Mouse (Mus musculus): ENCODE results near the gene Rab44. TPM values are rescaled to one million over a fixed set of nuclear protein-coding genes. Genes with fewer than 3 reads are reported as not detected.
"Not testable (repeated sequence)": the region's sequence is repeated elsewhere in the genome, so short reads cannot be mapped to it uniquely, and the experiment has no call there.

The Rab44 gene
- polyA plus RNA-seq, 1 experiment from 2014 or later = 0.39 TPM

DNA sequence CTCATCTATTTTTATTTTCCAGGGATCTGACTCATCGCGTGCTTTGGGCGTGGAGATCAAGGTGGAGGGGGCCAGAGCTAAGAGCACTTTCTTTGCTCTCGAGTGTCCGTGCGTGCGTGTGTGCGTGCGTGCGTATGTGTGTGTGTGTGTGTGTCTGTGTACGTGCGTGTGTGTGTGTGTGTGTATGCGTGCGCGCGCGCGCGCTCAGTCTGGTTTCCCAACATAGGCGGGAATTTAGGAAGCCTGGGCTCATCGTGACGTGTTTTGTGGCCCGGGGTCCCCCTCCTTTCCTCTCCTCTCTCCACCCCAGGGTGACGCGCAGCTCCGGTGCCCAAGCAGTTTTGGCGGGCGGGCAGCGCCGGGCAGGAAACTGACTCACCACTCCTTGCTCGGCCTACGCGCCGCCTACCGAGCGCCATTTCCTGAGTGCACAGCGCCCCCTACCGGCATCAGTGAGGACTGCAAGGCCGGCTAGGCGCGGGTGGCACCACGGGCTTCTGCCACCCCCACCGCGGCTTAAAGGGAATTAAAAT lies 18.7 kb upstream of the Rab44 start:
- Histone ChIP-seq H3K9ac (ENCODE audit: low read depth, low read length) (peak overlapping the region; percentile 67), H3K27me3 (ENCODE audit: control insufficient read depth, insufficient read depth, low read length) (peaks cover 7% of the 10 kb centered on the region; the same call in 1 of the 2 replicates), H3K9me3 (ENCODE audit: control insufficient read depth, low read length) (no peaks in the 10 kb centered on the region), H3K27ac (ENCODE audit: low read depth, low read length) (no peak overlapping the region), H3K4me1 (ENCODE audit: control insufficient read depth, insufficient read depth, low read length) (peaks cover 13% of the 10 kb centered on the region; the same call in 1 of the 2 replicates), H3K4me3 (ENCODE audit: low read length) (peak overlapping the region; percentile 48), H3K4me2 (replicated peaks; ENCODE audit: low read depth, low read length) (peak overlapping the region; percentile 82), H3K36me3 (ENCODE audit: control insufficient read depth, insufficient read depth, low read length) (no peaks in the 10 kb centered on the region)
- WGBS = under 1% methylated on average over 44 of the region's 44 CpGs
- ATAC-seq (ENCODE audit: low FRiP score, low TSS enrichment) = peak; percentile 76

- Histone ChIP-seq H3K4me2 (replicated peaks; ENCODE audit: low read depth, low read length) (no peak overlapping the region), H3K27me3 (ENCODE audit: control insufficient read depth, insufficient read depth, low read length) (peaks cover 7% of the 10 kb centered on the region; the same call in 1 of the 2 replicates), H3K4me1 (ENCODE audit: control insufficient read depth, insufficient read depth, low read length) (peaks cover 13% of the 10 kb centered on the region; the same call in 1 of the 2 replicates), H3K9ac (ENCODE audit: low read depth, low read length) (no peak overlapping the region), H3K9me3 (ENCODE audit: control insufficient read depth, low read length) (no peaks in the 10 kb centered on the region), H3K36me3 (ENCODE audit: control insufficient read depth, insufficient read depth, low read length) (no peaks in the 10 kb centered on the region), H3K27ac (ENCODE audit: low read depth, low read length) (no peak overlapping the region), H3K4me3 (ENCODE audit: low read length) (no peak overlapping the region)
- 90% methylated on average over 6 of the region's 6 CpGs for WGBS
- no peak for ATAC-seq (ENCODE audit: low FRiP score, low TSS enrichment)
Observed at GRCm38 (mm10) chr17:29096245-29096644, 17.7 kb upstream of the Rab44 start.

- Histone ChIP-seq H3K4me2 (replicated peaks; ENCODE audit: low read depth, low read length) (no peak overlapping the region), H3K27me3 (ENCODE audit: control insufficient read depth, insufficient read depth, low read length) (peaks cover 7% of the 10 kb centered on the region; the same call in 1 of the 2 replicates), H3K9ac (ENCODE audit: low read depth, low read length) (no peak overlapping the region), H3K27ac (ENCODE audit: low read depth, low read length) (no peak overlapping the region), H3K36me3 (ENCODE audit: control insufficient read depth, insufficient read depth, low read length) (no peaks in the 10 kb centered on the region), H3K4me3 (ENCODE audit: low read length) (no peak overlapping the region), H3K4me1 (ENCODE audit: control insufficient read depth, insufficient read depth, low read length) (peaks cover 13% of the 10 kb centered on the region; the same call in 1 of the 2 replicates), H3K9me3 (ENCODE audit: control insufficient read depth, low read length) (no peaks in the 10 kb centered on the region)
- no peak for ATAC-seq (ENCODE audit: low FRiP score, low TSS enrichment)
- WGBS = 69% methylated on average over 7 of the region's 7 CpGs
Observed at GRCm38 (mm10) chr17:29096851-29097561, 16.9 kb upstream of the Rab44 start.

DNA sequence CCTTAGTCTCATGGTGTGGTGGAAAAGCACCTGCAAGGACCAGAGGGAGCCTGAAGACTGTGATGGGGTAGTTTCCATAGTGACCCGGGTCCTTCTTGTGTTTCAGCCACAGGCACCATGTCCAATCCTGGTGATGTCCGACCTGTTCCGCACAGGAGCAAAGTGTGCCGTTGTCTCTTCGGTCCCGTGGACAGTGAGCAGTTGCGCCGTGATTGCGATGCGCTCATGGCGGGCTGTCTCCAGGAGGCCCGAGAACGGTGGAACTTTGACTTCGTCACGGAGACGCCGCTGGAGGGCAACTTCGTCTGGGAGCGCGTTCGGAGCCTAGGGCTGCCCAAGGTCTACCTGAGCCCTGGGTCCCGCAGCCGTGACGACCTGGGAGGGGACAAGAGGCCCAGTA lies 15.7 kb upstream of the Rab44 start:
- Histone ChIP-seq H3K27me3 (ENCODE audit: control insufficient read depth, insufficient read depth, low read length) (peaks cover 5% of the 10 kb centered on the region; the same call in 1 of the 2 replicates), H3K4me3 (ENCODE audit: low read length) (no peak overlapping the region), H3K27ac (ENCODE audit: low read depth, low read length) (no peak overlapping the region), H3K36me3 (ENCODE audit: control insufficient read depth, insufficient read depth, low read length) (no peaks in the 10 kb centered on the region), H3K9ac (ENCODE audit: low read depth, low read length) (no peak overlapping the region), H3K4me2 (replicated peaks; ENCODE audit: low read depth, low read length) (no peak overlapping the region), H3K9me3 (ENCODE audit: control insufficient read depth, low read length) (no peaks in the 10 kb centered on the region), H3K4me1 (ENCODE audit: control insufficient read depth, insufficient read depth, low read length) (peaks cover 13% of the 10 kb centered on the region; the same call in 1 of the 2 replicates)
- 92% methylated on average over 24 of the region's 24 CpGs for WGBS
- no peak for ATAC-seq (ENCODE audit: low FRiP score, low TSS enrichment)

- Histone ChIP-seq H3K36me3 (ENCODE audit: control insufficient read depth, insufficient read depth, low read length) (no peaks in the 10 kb centered on the region), H3K9ac (ENCODE audit: low read depth, low read length) (no peak overlapping the region), H3K4me3 (ENCODE audit: low read length) (no peak overlapping the region), H3K9me3 (ENCODE audit: control insufficient read depth, low read length) (no peaks in the 10 kb centered on the region), H3K4me1 (ENCODE audit: control insufficient read depth, insufficient read depth, low read length) (peaks cover 10% of the 10 kb centered on the region; the same call in 1 of the 2 replicates), H3K27ac (ENCODE audit: low read depth, low read length) (no peak overlapping the region), H3K4me2 (replicated peaks; ENCODE audit: low read depth, low read length) (no peak overlapping the region), H3K27me3 (ENCODE audit: control insufficient read depth, insufficient read depth, low read length) (peaks cover 5% of the 10 kb centered on the region; the same call in 1 of the 2 replicates)
- 89% methylated on average over 8 of the region's 8 CpGs for WGBS
- ATAC-seq (ENCODE audit: low FRiP score, low TSS enrichment) = no peak
Observed at GRCm38 (mm10) chr17:29099076-29099475, 14.9 kb upstream of the Rab44 start.

GRCm38 (mm10) chr17:29100627-29101026 lies 13.3 kb upstream of the Rab44 start:
- H3K9me3 ChIP-seq (ENCODE audit: control insufficient read depth, low read length) = no peaks in the 10 kb centered on the region
- no peak overlapping the region for H3K9ac ChIP-seq (ENCODE audit: low read depth, low read length)
- H3K4me2 ChIP-seq (replicated peaks; ENCODE audit: low read depth, low read length) = no peak overlapping the region
- H3K27ac ChIP-seq (ENCODE audit: low read depth, low read length) = no peak overlapping the region
- WGBS = 88% methylated on average over 7 of the region's 7 CpGs
- H3K4me1 ChIP-seq (ENCODE audit: control insufficient read depth, insufficient read depth, low read length) = no peaks in the 10 kb centered on the region
- no peaks in the 10 kb centered on the region for H3K27me3 ChIP-seq (ENCODE audit: control insufficient read depth, insufficient read depth, low read length)
- no peaks in the 10 kb centered on the region for H3K36me3 ChIP-seq (ENCODE audit: control insufficient read depth, insufficient read depth, low read length)
- no peak overlapping the region for H3K4me3 ChIP-seq (ENCODE audit: low read length)
- no peak for ATAC-seq (ENCODE audit: low FRiP score, low TSS enrichment)

- WGBS = 86% methylated on average over 6 of the region's 6 CpGs
- not testable (repeated sequence) for H3K36me3 ChIP-seq (ENCODE audit: control insufficient read depth, insufficient read depth, low read length)
Observed at GRCm38 (mm10) chr17:29110356-29110755, 3.6 kb upstream of the Rab44 start.

DNA sequence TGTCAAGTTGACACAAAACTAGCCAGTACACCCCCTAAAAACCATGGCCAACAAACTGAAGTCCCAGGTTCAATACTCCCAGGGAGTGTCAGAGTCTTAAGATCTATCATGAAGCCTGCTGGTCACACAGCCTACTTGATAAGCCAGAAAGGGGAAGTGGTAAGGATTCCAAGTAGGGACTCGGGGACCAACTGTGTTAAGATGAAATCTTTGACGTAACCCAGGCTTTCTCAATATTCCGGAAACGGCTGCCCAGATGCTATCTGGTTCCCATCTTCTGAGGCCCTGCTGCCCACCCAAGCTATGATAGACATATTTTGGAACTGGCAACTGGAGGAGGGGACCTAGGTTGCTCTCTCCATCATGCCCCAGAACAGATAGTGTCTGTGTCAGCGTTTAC lies 2.6 kb upstream of the Rab44 start:
- no peak overlapping the region for H3K27ac ChIP-seq (ENCODE audit: low read depth, low read length)

More at GRCm38 (mm10) chr17:29110356-29110755, 3.6 kb upstream of the Rab44 start:
- not testable (repeated sequence) for H3K9ac ChIP-seq (ENCODE audit: low read depth, low read length); H3K4me2 ChIP-seq (replicated peaks; ENCODE audit: low read depth, low read length); ATAC-seq (ENCODE audit: low FRiP score, low TSS enrichment); H3K27me3 ChIP-seq (ENCODE audit: control insufficient read depth, insufficient read depth, low read length); H3K4me3 ChIP-seq (ENCODE audit: low read length); H3K9me3 ChIP-seq (ENCODE audit: control insufficient read depth, low read length); H3K27ac ChIP-seq (ENCODE audit: low read depth, low read length); H3K4me1 ChIP-seq (ENCODE audit: control insufficient read depth, insufficient read depth, low read length)

GRCm38 (mm10) chr17:29116023-29116422 lies 2.1 kb downstream of the Rab44 start:
- WGBS = 80% methylated on average over 12 of the region's 12 CpGs
- H3K9me3 ChIP-seq (ENCODE audit: control insufficient read depth, low read length) = no peaks in the 10 kb centered on the region
- no peaks in the 10 kb centered on the region for H3K36me3 ChIP-seq (ENCODE audit: control insufficient read depth, insufficient read depth, low read length)
- H3K4me3 ChIP-seq (ENCODE audit: low read length) = no peak overlapping the region
- no peak overlapping the region for H3K9ac ChIP-seq (ENCODE audit: low read depth, low read length)
- H3K27me3 ChIP-seq (ENCODE audit: control insufficient read depth, insufficient read depth, low read length) = no peaks in the 10 kb centered on the region
- no peak overlapping the region for H3K4me2 ChIP-seq (replicated peaks; ENCODE audit: low read depth, low read length)
- no peak for ATAC-seq (ENCODE audit: low FRiP score, low TSS enrichment)
- no peaks in the 10 kb centered on the region for H3K4me1 ChIP-seq (ENCODE audit: control insufficient read depth, insufficient read depth, low read length)
- no peak overlapping the region for H3K27ac ChIP-seq (ENCODE audit: low read depth, low read length)

More for the DNA sequence above, 2.6 kb upstream of the Rab44 start:
- Histone ChIP-seq H3K9me3 (ENCODE audit: control insufficient read depth, low read length) (no peaks in the 10 kb centered on the region), H3K4me1 (ENCODE audit: control insufficient read depth, insufficient read depth, low read length) (no peaks in the 10 kb centered on the region), H3K27me3 (ENCODE audit: control insufficient read depth, insufficient read depth, low read length) (no peaks in the 10 kb centered on the region), H3K4me3 (ENCODE audit: low read length) (no peak overlapping the region), H3K4me2 (replicated peaks; ENCODE audit: low read depth, low read length) (no peak overlapping the region), H3K36me3 (ENCODE audit: control insufficient read depth, insufficient read depth, low read length) (no peaks in the 10 kb centered on the region), H3K9ac (ENCODE audit: low read depth, low read length) (no peak overlapping the region)
- no peak for ATAC-seq (ENCODE audit: low FRiP score, low TSS enrichment)
- 89% methylated on average over 5 of the region's 5 CpGs for WGBS

Data from kidney, embryonic 14.5 days (tissue).